Mouse (Mus musculus) erythroid progenitor cell, adult 5-6 weeks (primary cell): Measurements from ENCODE around the gene Ugt1a1. TPM values are rescaled to one million over a fixed set of nuclear protein-coding genes. Genes with fewer than 3 reads are reported as not detected.

Experiments
- ATAC-seq: replicated peaks from 2 replicates; pipeline ENCODE4 v1.8.0; 2016; ENCODE audit warnings: moderate number of reproducible peaks, mild to moderate bottlenecking, moderate TSS enrichment, inconsistent platforms; ENCODE audit not compliant: poor library complexity, low FRiP score, severe bottlenecking
- total RNA-seq, 2 experiments: library from RNA; stranded (forward) in 1 of 2; stranded (reverse) in 1 of 2; fragments of 150-400 nt in 1 of 2; fragments of 186-747, 209-891 nt in 1 of 2; gene quantifications; 2 replicates each; pipeline versions ENCODE4 v1.2.3 to v1.2.4; 2015 to 2017; ENCODE audit warnings: low replicate concordance in 2 of 2

Ugt1a1 gene
- total RNA-seq, 2 experiments from 2014 or later, result not detected

DNA sequence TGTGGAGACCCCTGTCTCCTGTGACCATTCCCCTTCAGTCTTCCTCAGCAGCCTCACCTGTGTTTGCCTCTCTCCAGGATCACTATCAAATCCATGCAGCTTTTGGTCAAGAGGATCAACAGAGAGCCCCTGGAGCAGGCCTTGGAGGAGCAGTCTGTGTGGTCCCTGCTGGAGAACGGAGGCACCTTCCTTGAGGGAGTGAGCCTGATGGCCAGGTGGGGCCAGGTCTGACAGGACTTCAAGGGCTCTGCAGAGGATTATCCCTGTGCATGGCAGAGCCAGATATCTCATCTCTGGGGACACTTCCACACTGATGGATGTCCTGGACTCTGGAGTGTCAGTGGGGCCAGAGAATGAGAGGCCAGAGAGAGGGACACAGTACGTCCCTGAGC, 43.7 kb downstream of the Ugt1a1 start:
- ATAC-seq, result no peak

DNA sequence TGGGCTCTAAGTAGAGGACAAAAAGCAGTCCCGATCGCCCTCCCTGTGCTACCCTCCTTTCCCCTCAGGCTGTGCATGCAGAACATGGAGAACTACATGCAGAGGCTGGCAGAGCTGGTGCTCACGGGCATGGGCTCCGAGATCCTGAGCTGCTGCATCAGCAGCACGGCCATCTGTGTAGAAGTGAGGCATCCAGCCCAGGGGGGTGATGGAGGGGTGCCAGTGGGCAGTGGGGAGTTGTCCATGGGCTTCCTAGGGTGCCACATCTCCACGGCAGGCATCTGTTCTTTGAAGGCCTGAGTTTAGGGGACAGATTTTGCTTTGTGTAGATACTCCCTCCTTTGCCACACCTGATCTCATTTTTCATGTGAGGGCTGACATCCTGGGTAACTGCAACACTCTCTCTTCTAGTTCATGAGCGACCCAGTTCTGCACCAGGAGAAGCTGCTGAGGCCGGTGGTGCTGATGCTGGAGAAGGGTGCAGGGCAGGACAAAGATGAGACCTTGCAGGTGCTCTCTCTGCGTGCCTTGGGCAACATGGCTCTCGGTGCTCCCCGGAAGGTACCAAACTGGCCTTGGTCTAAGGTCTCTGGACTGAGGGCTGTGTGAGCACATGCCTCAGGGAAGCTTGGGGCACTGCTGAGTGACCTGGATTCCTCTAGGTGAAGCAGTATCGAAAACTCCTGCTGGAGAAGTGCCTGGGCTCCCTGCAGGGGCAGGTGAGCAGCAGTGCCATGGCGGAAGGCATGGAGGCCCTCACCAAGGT, 44.4 kb downstream of the Ugt1a1 start:
- no peak for ATAC-seq

DNA sequence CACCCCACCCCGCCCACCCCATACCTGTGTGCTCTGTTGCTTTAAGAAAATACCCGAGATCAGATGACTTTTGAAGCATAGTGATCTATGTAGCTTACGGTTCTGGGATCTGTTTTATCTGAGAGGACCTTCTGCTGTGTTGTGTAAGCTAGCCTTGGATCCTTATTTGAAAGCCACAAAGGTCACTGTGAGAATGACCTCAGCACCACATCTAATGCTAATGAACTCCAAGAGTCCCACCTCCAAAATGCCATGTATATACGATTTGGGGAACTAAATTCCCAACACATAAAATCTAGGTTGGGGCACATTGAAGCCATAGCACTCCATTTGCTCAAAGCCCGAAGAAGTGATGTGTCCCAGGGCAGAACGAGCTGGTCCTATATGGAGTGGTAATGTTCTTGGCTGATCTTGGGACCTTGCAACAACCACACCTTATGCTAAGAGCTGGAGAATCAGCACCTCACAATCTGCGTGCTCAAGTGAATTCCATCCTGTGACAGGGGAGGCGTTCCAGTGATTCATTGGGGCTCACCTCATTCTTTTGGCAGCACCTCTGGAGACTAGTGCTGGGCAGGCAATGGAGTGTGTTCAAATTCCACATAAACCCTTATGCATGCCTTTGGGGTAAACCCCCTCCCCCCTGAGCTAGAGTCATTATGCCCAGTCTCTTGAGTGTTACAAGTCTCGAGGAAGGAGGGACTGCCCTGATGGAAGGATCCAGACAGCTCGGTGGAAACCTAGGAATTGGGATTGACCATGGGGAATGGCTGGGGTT, 45.3 kb downstream of the Ugt1a1 start:
- ATAC-seq, result no peak

DNA sequence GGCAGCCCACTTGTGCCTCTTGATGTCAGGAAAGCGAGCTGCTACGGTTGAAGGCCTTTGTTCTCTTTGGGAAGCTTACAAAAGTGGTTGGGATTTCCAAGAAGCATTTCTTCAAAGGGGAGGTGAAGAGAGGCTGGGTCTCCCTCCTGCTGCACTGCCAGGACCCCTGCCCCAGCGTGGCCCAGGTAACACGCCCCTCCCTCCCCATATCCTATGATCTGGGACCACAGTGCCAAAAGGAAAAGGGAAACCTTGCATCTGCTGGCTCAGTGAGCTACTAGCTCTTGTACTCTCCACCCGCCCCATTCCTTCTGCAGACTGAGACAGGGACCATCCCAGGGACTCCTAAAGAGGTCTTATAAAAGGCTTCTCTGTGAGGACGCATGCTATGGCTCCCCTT, 45.9 kb downstream of the Ugt1a1 start:
- no peak for ATAC-seq

DNA sequence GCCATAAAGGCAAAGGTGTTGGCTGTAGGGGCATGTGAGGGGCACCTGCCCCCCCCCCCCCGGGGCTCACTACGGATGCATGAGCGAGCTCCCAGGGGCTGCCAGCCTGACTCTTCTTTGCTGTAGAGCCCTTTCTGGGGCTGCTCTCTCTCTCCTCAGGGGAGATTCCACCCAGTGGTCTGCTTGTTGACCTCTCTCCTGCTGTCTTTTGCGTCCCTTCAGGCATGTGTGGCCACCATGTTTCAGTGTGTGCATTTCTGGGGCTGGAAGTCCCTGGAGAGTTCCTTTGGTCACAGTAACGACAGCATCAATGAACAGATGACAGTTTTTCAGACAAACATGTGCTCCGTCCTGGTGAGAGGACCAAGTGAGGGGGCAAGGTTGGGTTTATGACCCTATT, 46.6 kb downstream of the Ugt1a1 start:
- ATAC-seq, result no peak

DNA sequence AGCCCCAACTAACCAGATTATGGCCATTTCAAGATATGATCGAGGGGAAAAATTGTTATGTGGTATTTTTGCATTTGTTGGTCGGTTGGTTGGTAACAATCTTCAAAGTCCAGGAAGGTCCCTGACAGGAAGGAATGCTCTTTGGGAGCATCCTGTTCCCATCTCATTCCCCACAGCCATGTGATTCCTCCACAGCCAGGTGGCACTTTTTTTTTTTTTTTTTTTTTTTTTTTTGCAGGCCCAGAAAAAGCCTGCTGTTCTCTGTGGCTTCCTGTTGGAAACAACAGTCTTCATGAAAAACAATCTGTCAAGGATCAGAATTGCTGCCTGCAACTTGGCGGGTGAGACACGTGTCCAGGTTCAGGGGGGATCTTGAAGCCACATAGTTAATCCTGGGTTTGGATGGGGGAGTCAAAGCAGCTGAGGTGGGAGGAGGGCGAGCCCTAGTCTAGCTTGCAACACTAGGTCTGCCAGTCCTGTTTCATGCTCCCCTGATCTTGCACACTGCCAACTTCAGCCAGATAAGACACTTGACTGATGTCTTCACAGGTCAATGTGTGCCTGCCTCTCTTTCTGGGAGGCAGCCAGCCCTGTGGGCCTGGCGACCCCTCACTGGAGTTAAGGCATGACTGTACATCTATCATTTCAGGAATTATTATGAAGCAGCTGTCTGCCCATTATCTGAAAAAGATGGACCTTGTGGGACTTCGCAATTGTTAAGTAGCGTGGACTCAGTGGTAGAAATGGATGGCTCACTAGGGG, 47.3 kb downstream of the Ugt1a1 start:
- ATAC-seq, result 0 out of 2 replicates have a peak, but pooled peaks have one; percentile 8

DNA sequence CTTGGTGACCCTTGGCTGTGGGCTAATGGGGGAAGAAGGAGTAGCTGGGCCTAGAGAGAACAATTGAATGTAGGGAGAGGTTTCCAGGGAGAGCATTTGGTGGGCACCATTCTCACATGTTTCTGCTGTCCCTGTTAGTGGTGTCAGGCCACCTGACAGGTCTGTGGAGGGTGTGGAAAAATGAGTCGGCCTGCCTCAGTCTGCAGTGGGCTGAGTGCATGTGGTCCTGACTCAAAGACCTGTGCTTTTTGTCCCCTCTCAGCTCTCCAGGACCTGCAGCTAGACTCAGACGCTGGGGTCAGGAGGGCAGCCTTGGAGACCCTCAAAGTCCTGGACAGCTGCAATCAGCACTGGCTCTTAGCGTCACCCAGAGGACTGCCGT, 47.9 kb downstream of the Ugt1a1 start:
- no peak for ATAC-seq

DNA sequence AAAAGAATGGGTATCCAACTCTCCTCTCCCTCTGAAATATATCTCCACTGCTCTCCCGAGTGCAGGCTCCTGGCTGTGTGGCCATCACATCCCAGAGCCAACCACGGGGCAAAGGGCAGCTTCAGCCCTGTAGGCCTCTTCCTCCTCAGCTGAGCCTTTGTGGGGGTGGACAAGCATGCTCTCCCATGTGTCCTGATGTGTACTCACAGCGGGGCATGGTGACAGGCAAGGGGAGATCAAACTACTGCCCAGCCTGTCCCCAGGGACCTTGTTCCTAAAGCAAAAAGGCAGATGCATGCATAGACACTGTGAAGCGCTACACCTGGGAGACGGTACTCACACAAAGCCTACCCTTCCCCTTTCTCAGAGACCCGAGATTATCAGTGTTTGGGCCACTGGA, 48.4 kb downstream of the Ugt1a1 start:
- ATAC-seq, result 0 out of 2 replicates have a peak, but pooled peaks have one; percentile 2

DNA sequence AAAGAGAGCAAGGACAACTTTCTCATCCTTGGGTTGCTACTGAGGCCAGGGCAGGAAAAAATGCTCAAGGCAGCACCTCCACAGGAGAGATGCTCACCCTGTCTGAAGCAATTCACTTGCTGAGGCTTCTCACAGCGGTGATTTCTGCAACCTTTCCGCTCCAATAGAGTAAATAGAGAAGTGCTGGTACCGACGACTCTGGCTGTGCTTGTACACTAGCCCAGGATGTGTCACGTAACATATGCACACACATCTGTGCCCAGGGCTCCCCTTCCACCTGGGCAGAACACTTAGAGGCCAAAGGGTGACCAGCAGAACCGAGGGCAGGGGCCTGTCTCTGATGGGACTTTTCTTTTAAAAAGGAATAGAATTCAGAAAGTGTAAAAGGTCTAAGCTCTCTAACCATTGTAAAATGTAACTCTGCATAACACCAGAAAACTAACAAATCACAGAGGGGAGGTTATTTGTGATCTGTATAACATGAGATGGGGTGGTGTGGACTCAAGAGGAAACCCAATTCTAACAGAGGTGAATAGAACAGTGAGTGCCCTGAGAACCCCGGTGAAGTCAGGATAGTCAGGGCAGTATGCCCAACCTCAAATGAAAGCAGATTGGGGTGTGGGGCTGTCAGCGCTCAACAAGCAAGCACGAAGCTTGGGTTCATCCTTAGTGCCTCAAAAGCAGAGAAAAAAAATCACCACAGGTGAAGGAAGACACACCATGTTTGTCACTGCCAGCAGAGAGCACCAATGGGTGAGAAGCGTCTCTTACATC, 49.0 kb downstream of the Ugt1a1 start:
- ATAC-seq, result no peak

DNA sequence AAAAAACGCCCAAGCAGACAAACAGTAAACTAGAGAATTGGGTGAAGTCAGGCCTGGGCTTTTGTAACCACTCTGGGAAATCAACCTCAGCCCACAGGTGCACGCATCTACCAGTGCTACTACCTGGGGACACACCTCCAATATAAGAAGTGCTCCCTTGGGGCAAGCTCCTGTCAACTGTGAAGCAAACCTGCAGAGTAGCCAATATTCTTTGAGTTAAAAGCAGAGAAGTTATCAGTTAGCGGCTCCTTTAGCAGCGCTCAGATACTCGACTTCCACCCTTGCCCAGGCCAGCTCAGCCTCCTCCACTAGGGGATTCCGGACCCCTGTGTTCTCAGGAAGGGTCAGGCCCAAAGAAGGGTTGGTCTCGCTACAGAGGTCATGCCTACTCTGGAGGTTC, 49.9 kb downstream of the Ugt1a1 start:
- ATAC-seq, result no peak

DNA sequence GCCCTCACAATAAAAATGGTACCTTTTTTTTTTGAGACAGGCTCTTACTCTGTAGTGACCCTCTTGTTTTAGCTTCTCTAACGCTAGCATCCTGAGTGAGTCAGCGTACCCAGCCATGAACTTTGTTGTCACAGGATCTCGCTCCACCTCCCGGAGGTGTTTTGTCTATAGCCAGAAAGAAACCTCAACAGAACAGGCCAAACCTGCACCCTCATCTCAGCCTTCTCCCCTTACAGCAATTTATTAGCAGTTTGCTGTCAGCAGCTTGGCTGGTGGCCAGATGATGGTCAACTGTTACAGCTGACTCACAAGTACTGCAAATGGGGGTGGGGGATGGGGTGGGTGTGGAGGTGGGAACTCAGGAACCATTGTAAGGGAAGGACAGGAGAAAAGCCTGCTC, 50.5 kb downstream of the Ugt1a1 start:
- ATAC-seq, result no peak

DNA sequence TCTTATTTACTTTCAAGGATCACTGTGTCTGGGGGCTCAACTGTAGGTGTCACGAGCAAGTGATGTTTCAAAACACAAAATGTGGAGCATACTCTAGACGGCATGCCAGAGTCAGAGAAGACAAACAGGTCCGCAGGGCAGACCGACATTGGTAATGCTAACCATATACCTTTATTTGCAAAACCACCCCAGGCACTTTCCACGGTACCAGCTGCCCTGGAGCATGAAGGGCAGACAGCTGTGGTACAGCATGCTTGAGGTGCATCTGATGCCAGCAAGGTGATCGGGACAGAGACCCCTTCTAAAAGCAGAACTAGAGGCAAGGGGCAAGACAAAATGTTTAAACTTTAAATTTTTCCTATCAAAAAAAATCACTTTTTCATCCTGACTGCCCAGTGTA, 51.2 kb downstream of the Ugt1a1 start:
- no peak for ATAC-seq

DNA sequence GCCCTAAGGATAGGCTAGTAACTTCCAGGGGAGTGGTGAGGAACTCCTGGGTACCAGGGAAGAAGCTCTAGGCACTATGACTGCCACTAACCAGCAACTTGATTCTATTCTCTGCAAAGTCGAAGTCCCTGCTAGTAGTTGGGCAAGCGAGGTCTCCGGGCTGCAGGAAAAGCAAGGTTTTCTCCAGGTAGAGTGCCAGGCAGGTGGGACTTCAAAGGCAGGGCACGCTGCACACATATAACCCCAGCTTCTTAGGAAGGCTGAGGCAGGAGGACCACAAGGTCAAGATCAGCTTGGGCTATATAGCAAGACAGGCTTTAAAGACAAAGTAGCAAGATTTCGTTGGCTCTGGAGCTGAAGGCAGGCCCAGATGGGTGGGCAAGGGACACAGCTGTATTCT, 52.0 kb downstream of the Ugt1a1 start:
- no peak for ATAC-seq

DNA sequence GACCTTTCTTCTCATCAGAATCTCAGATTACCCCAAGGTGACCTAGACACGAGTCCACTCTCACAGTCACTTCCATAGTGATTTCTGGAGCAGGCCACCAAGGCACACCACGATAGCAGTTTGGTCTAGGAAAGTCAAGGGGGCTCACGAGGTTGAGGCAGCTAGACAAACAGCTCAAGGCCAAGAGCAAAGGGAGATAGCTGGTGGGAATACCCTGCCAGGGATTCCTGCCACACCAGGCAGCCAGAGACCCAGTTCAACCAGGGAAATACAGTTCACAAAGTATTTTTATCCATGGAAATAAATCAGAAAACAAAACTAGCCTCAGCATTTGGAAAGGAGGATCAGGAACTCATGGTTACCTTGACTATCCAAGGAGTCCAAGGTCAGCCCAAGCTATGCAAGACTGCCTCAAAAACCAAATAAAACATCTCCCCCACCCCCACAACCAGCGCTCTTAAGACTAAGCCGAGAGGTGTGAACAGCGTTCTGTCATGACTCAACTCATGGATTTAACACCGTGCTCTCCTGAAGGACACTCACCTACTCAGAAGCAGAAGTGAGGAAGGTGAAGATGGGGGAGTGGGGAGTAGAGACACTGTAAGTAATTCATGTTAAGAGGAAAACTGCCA, 52.6 kb downstream of the Ugt1a1 start:
- no peak for ATAC-seq

DNA sequence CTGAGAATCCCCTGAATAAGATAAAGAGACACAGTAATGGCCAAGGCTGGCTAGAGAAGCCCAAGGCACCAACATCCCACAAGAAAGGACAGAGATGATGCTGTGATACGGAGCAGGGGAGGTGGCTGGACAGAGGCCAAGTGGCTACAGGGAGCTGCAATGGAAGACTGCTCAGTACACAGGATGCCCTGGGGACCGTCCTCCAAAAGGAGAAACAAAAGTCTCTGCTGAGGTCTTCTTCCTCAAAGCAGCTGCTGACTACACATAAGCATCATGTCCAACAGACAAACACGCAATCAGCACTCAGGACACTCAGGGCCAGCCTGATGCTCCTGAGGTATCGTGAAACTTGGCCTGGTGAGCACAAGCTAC, 53.1 kb downstream of the Ugt1a1 start:
- no peak for ATAC-seq

DNA sequence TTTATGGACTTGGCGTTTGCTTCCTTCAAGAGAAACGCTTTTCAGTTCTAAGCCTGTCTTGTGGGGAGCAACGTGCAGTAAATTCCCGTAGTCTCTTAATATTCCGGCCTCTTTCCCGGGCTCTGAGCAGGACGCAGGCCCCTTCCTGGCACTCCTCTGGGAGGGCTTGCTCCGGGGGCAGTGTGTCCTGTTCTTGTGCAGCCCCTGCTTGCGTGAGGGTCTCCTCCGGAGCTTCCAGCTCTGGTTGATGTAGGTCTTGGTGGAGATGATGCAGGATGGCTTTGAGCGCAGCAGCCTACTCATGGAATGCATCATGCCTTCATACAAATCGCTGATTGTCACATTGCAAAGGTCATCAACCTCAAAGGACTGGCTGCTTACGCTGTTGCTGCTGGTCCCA, 54.4 kb downstream of the Ugt1a1 start:
- no peak for ATAC-seq

DNA sequence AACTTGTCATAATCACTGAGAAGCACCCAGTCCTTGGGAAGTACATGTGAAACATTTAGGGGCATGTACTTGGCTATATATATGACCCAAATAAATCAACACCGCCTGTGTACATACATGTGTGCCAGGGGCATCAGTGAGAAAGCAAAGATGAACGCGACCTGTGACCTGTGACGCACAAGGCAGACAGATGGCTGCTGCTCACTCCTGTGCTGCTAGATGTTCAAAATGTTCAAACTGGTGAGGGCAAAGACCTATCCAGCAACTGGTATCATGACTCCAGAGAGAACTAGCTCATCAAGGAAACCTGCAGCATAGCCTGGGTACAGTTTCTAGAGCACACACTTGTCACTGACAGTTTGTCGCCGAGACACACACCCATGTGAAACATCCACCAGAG, 55.7 kb downstream of the Ugt1a1 start:
- ATAC-seq, result no peak

DNA sequence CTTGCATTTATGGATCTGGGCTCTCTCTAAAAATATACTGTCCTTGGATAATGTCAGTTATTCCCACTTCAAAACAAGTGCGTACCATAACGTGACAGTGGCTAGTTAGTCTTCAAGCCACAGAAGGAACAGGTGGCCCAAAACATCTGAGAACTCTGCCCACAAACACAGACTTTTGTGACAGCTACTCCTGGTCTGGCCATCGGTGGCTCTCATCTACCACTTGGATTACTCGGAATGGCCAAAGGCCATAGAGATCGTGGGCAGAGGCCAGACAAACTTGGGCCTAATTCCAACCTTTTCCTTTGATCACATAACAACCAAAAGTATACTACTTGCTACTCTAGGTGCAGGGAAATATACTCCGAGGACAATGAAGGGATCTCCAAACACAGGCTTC, 56.3 kb downstream of the Ugt1a1 start:
- ATAC-seq, result no peak
